Mouse (Mus musculus) neural tube, embryonic 15.5 days (tissue): ENCODE measurements around the gene Rex1bd. TPM values are rescaled to one million over a fixed set of nuclear protein-coding genes. Genes with fewer than 3 reads are reported as not detected.

Experiments
- ATAC-seq: fragments of 200-750 bp; cut with Nextera tagmentation; 2 replicates; pipeline ENCODE4 v1.8.0; 2017; ENCODE audit warnings: mild to moderate bottlenecking, moderate TSS enrichment, moderate library complexity; ENCODE audit not compliant: low FRiP score
- H3K27ac ChIP-seq: fragments of 300-500 bp; sonication (generic); replicated peaks from 2 replicates; pipeline ENCODE4 v1.5.1; 2015; ENCODE audit warnings: mild to moderate bottlenecking, inconsistent platforms
- H3K27me3 ChIP-seq: fragments of 300-500 bp; sonication (generic); replicated peaks from 2 replicates; pipeline ENCODE4 v1.6.1; 2015; ENCODE audit warnings: inconsistent platforms
- H3K36me3 ChIP-seq: fragments of 300-500 bp; sonication (generic); 2 replicates; pipeline ENCODE4 v1.6.1; 2015; ENCODE audit warnings: inconsistent platforms
- H3K4me1 ChIP-seq: fragments of 300-500 bp; sonication (generic); 2 replicates; pipeline ENCODE4 v1.6.1; 2015; ENCODE audit warnings: inconsistent platforms
- H3K4me2 ChIP-seq: fragments of 300-500 bp; sonication (generic); 2 replicates; pipeline ENCODE4 v1.6.1; 2015; ENCODE audit warnings: inconsistent platforms, mild to moderate bottlenecking, moderate library complexity
- H3K4me3 ChIP-seq: fragments of 300-500 bp; sonication (generic); replicated peaks from 2 replicates; pipeline ENCODE4 v1.5.1; 2015; ENCODE audit warnings: mild to moderate bottlenecking, inconsistent platforms
- H3K9ac ChIP-seq: fragments of 300-500 bp; sonication (generic); replicated peaks from 2 replicates; pipeline ENCODE4 v1.6.1; 2015; ENCODE audit warnings: mild to moderate bottlenecking, inconsistent platforms
- H3K9me3 ChIP-seq: fragments of 300-500 bp; sonication (generic); replicated peaks from 2 replicates; pipeline ENCODE4 v1.6.1; 2016; ENCODE audit warnings: inconsistent platforms
- WGBS: fragments of 180-500 bp; shearing (Covaris S2); methylation state at CpG from one replicate; pipeline ENCODE4 v1.1.7; 2015; ENCODE audit warnings: mixed read lengths; 5-methylcytosine and 5-hydroxymethylcytosine counted together
- polyA plus RNA-seq: library from polyadenylated mRNA; unstranded; fragments of >200 nt; fragmentation: Nextera tagmentation; extraction: Ambion mirVana; gene quantifications from 2 replicates; pipeline ENCODE4 v1.2.1, GENCODE M21; 2015

Rex1bd gene
- polyA plus RNA-seq, 1 experiment from 2014 or later, result 181 TPM

GRCm38 (mm10) chr8:70486941-70487520 is 19.5 kb downstream of the Rex1bd start, which contains the start of gene Tmem59l:
Tmem59l (minus strand) TSS chr8:70487358.
- Histone ChIP-seq H3K4me2 (peak within 1 kb of the TSS; percentile 71), H3K4me3 (peak within 1 kb of the TSS; percentile 66), H3K9me3 (no peaks in the 10 kb centered on the region), H3K27me3 (peaks cover 81% of the 10 kb centered on the region), H3K4me1 (peaks cover 41% of the 10 kb centered on the region), H3K9ac (peak within 1 kb of the TSS; percentile 77), H3K27ac (peak within 1 kb of the TSS; percentile 70), H3K36me3 (peaks cover 8% of the 10 kb centered on the region; the same call in 1 of the 2 replicates)
- 3% methylated on average over 33 of the region's 33 CpGs for WGBS
- ATAC-seq, result peak; percentile 81

- no peaks in the 10 kb centered on the region for H3K9me3 ChIP-seq
- peak overlapping the region; percentile 71 for H3K4me2 ChIP-seq
- H3K9ac ChIP-seq, result peak overlapping the region; percentile 77
- ATAC-seq, result no peak; the same call in 1 of the 2 replicates
- peaks cover 73% of the 10 kb centered on the region for H3K27me3 ChIP-seq
- no peak overlapping the region for H3K27ac ChIP-seq
- H3K4me1 ChIP-seq, result peaks cover 37% of the 10 kb centered on the region
- H3K36me3 ChIP-seq, result peaks cover 8% of the 10 kb centered on the region; the same call in 1 of the 2 replicates
- peak overlapping the region; percentile 66 for H3K4me3 ChIP-seq
- 58% methylated on average over 7 of the region's 7 CpGs for WGBS
Measured at GRCm38 (mm10) chr8:70486191-70486681, 20.3 kb downstream of the Rex1bd start.

DNA sequence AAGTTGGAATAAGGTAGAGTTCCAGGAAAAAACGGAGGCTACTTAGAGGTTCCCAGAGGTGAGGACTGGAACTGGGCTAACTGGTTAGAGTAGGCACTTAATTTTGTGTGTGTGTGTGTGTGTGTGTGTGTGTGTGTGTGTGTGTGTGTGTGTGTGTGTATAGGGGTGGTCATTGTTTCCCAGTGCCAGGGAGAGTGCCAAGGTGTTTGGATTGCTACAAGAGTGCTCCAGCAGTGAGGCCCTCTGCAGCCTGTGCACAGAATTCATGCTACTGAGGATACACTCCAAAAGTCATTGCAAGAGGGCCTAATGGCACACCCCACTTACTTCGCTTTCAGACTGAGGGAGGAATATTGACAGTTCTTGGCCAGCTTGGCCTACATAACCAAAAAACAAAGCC is 23.6 kb downstream of the Rex1bd start:
- H3K27me3 ChIP-seq, result peaks cover 47% of the 10 kb centered on the region

GRCm38 (mm10) chr8:70481908-70482307 is 24.6 kb downstream of the Rex1bd start:
- H3K27ac ChIP-seq, result no peak overlapping the region
- peaks cover 23% of the 10 kb centered on the region for H3K4me1 ChIP-seq
- no peaks in the 10 kb centered on the region for H3K9me3 ChIP-seq
- no peak overlapping the region for H3K4me3 ChIP-seq
- no peak overlapping the region for H3K9ac ChIP-seq
- peaks cover 43% of the 10 kb centered on the region for H3K27me3 ChIP-seq
- ATAC-seq, result no peak
- H3K4me2 ChIP-seq, result no peak overlapping the region
- WGBS, result 77% methylated on average over 3 of the region's 3 CpGs
- peaks cover 8% of the 10 kb centered on the region; the same call in 1 of the 2 replicates for H3K36me3 ChIP-seq

More for the DNA sequence above, 23.6 kb downstream of the Rex1bd start:
- Histone ChIP-seq H3K36me3 (peaks cover 8% of the 10 kb centered on the region; the same call in 1 of the 2 replicates), H3K4me2 (no peak overlapping the region), H3K9me3 (no peaks in the 10 kb centered on the region), H3K9ac (no peak overlapping the region), H3K4me1 (peaks cover 19% of the 10 kb centered on the region), H3K27ac (no peak overlapping the region), H3K4me3 (no peak overlapping the region)
- 71% methylated on average over 2 of the region's 2 CpGs for WGBS
- no peak for ATAC-seq

- H3K4me3 ChIP-seq, result peak overlapping the region; percentile 65
- peak overlapping the region; percentile 81 for H3K4me2 ChIP-seq
- 1% methylated on average over 21 of the region's 21 CpGs for WGBS
- no peaks in the 10 kb centered on the region for H3K9me3 ChIP-seq
- peaks cover 29% of the 10 kb centered on the region for H3K4me1 ChIP-seq
- peak; percentile 36 for ATAC-seq
- no peak overlapping the region for H3K9ac ChIP-seq
- H3K27ac ChIP-seq, result no peak overlapping the region
- peaks cover 7% of the 10 kb centered on the region for H3K27me3 ChIP-seq
- 0 out of 2 replicates have a peak, but pooled peaks cover 3% of the 10 kb centered on the region for H3K36me3 ChIP-seq
Measured at GRCm38 (mm10) chr8:70477269-70477982, 29.1 kb downstream of the Rex1bd start.

DNA sequence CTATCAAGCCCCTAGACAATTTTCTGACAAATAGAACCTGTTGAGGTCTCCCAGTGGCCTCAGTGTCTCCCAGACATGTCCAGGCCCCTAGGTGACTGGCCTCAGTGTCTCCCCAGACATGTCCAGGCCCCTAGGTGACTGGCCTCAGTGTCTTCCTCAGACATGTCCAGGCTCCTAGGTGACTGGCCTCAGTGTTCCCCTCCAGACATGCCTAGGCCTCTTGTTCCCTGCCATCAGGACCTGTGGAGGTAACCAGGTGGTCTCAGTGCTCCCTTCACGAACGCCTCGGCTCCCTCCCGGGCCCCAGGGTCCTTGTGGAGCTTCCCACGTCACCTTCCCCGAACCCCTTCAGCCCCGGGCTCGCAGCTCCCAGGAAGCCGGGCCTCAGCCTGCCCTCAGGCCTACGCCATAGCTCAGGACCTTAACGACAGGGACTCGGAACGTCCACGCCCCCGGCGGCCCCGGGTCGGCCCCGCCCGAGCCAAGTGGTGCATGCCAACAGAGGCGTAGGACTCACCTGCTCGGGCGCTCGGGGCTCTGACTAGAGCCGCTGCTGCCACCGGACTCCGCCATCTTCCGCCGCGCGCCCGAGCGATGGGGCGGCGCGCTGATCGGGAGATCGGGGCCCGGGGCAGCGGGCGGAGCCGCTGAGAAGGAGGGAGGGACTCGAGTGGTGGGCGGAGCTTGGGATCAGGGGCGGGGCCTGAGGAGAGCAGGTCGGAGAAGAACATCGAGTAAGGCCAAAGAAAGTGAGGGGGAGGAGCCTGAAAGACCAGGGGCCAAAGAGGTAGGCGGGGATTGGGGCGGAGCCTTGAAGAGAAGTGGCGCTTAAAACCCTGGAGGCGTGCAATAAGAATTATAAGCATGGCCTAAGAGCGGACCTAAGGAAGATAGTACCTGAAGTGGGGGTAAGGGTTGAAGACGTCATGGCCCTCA is 30.0 kb downstream of the Rex1bd start, which contains the start of gene Klhl26:
Gene Klhl26, minus strand, starts transcription at position 636 of the 936 bp plus-strand sequence.
- Histone ChIP-seq H3K27me3 (peaks cover 7% of the 10 kb centered on the region), H3K4me1 (peaks cover 29% of the 10 kb centered on the region), H3K36me3 (0 out of 2 replicates have a peak, but pooled peaks cover 3% of the 10 kb centered on the region), H3K4me2 (peak within 1 kb of the TSS; percentile 81), H3K4me3 (peak within 1 kb of the TSS; percentile 65), H3K9me3 (no peaks in the 10 kb centered on the region), H3K9ac (peak within 1 kb of the TSS; percentile 81), H3K27ac (0 out of 2 replicates have a peak within 1 kb of the TSS, but pooled peaks have one; percentile 42)
- peak; percentile 93 for ATAC-seq
- WGBS, result under 1% methylated on average over 53 of the region's 53 CpGs

- Histone ChIP-seq H3K27ac (no peak overlapping the region), H3K4me3 (no peak overlapping the region), H3K9me3 (no peaks in the 10 kb centered on the region), H3K4me2 (no peak overlapping the region), H3K36me3 (0 out of 2 replicates have a peak, but pooled peaks cover 3% of the 10 kb centered on the region), H3K27me3 (no peaks in the 10 kb centered on the region), H3K9ac (no peak overlapping the region), H3K4me1 (peaks cover 49% of the 10 kb centered on the region)
- ATAC-seq, result no peak
- 97% methylated on average over 7 of the region's 7 CpGs for WGBS
Measured at GRCm38 (mm10) chr8:70471856-70472255, 34.7 kb downstream of the Rex1bd start.

GRCm38 (mm10) chr8:70469938-70470337 is 36.6 kb downstream of the Rex1bd start:
- 58% methylated on average over 2 of the region's 2 CpGs for WGBS
- Histone ChIP-seq H3K9me3 (no peaks in the 10 kb centered on the region), H3K9ac (no peak overlapping the region), H3K27me3 (no peaks in the 10 kb centered on the region), H3K4me2 (no peak overlapping the region), H3K4me3 (no peak overlapping the region), H3K27ac (0 out of 2 replicates have a peak overlapping the region, but pooled peaks have one; percentile 37), H3K36me3 (no peaks in the 10 kb centered on the region), H3K4me1 (peaks cover 39% of the 10 kb centered on the region)
- no peak; the same call in 1 of the 2 replicates for ATAC-seq

DNA sequence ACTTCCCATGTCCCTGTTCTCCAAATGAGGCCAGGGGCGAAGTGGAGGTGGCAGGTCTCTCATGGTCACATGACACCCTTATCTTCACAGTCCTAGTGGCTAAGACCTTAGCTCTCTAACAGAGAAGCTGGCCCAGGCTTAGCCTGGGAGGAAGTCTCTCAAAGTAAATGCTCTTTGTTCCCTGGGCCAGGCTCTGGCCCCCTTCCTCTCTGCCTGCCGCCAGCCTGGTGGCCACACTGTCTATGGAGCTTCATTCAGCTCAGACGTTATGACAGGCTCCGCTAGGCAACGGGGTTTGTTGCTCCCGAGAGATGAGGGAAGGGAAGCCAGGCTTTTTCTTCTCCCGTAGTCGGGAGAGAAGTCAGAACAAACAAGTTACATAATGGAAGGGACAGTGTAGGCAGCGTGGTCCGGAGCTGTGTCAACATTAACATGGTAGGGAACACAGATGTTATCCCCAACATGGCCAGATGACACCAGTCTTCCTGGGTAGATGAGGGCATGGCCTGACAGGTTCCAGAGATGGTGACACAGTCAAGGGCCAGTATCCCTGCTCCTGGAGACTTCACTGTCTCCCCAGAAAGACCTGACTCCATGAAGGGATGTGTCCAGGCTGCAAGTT is 37.1 kb downstream of the Rex1bd start:
- H3K27ac ChIP-seq, result peak overlapping the region; percentile 37; the same call in 1 of the 2 replicates
- H3K27me3 ChIP-seq, result no peaks in the 10 kb centered on the region
- 0 out of 2 replicates have a peak, but pooled peaks have one; percentile 45 for ATAC-seq
- H3K4me2 ChIP-seq, result no peak overlapping the region
- H3K4me1 ChIP-seq, result peaks cover 37% of the 10 kb centered on the region
- H3K4me3 ChIP-seq, result no peak overlapping the region
- 35% methylated on average over 10 of the region's 10 CpGs for WGBS
- no peaks in the 10 kb centered on the region for H3K9me3 ChIP-seq
- H3K9ac ChIP-seq, result no peak overlapping the region
- no peaks in the 10 kb centered on the region for H3K36me3 ChIP-seq

DNA sequence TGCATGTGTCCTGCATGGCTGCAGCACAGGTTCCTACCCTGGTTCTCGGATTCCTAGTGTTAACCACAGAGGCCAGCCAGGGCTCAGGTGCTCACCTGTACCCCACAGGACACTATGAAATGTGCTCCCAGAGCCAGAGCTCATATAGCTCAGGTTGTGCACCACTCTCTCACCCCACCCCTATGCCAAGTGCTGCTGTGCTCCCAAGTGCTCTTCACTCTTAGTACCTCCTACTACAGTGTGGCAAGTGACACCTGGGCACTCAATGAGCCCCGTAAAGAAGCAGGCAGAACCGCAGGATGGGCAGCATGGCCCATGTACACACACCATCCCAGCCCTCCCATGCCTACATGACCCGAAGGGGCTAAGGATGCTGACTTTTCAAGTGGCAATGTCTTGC is 37.8 kb downstream of the Rex1bd start:
- Histone ChIP-seq H3K4me2 (no peak overlapping the region), H3K36me3 (no peaks in the 10 kb centered on the region), H3K4me3 (no peak overlapping the region), H3K4me1 (peaks cover 43% of the 10 kb centered on the region), H3K27me3 (no peaks in the 10 kb centered on the region), H3K27ac (peak overlapping the region; percentile 37; the same call in 1 of the 2 replicates), H3K9me3 (no peaks in the 10 kb centered on the region), H3K9ac (no peak overlapping the region)
- WGBS, result 94% methylated on average over 4 of the region's 4 CpGs
- no peak for ATAC-seq
